Mouse (Mus musculus) mature B cell (primary cell): ENCODE measurements around the gene Mroh2a.
"Not testable (repeated sequence)": the region's sequence is repeated elsewhere in the genome, so short reads cannot be mapped to it uniquely, and the experiment has no call there.

Experiments used
- in situ Hi-C: fragments of 300-500 bp; cut with MboI; formaldehyde crosslinking; loops from 2 replicates; pipeline ENCODE4 v1.14.3; 2019

The Mroh2a gene

DNA sequence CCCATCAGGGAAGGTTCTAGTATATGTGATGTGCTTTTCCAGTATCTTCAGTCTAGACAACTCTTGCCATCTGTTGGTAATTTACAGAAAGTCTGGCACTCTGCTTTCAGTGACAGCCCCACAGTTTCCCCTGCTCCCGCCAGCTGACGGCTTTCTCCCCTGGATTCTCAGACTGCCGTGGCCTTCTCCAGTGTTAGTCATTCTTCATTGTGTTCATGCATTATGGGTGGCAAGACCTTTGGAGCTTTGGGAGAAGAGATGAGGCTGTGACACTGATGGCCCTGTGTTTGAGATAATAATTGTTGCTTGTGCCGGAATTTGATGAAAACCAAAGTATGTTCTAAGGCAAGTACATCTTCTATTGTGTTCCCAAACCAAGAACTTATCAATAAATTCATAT, 8.2 kb upstream of the Mroh2a start:
- in situ Hi-C loops = no loop called here

DNA sequence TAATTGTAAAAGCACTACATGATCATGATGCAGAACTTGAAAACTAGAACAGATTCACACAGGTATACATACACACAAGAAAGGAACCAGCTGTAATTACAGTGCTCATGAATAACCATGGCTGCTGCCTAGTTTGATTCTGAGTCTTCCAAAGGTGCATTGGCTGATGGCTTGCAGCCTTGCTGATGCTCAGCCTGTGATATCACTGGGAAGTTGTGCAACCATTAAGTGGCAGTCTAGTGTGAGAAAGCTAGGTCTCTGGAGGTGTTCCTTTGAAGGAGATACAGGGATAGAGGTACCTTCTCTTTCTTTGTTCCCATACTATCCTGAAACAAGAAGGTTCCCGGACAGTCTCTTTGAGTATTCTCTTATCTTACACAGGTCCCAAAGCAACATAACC, 7.7 kb upstream of the Mroh2a start:
- in situ Hi-C loops = no loop called here

DNA sequence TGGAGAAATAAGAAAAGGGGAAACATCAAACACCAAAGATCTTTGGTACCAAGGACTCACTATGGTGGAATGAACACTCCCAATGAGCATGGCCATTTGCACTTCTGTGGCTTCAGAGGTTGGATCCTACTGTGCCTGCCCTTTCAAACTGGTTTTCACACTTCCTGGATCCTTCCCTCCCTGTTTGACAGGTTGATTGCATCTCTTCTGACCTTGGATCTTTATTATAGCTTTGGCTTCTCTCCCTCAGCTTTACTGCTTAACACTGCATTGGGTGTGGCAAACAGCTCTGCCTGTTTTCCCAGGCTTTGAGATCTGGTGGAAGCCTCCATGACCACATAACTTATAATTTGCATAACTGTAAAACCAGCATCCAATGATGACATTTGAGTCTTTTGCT, 6.5 kb upstream of the Mroh2a start:
- in situ Hi-C loops = no loop called here

DNA sequence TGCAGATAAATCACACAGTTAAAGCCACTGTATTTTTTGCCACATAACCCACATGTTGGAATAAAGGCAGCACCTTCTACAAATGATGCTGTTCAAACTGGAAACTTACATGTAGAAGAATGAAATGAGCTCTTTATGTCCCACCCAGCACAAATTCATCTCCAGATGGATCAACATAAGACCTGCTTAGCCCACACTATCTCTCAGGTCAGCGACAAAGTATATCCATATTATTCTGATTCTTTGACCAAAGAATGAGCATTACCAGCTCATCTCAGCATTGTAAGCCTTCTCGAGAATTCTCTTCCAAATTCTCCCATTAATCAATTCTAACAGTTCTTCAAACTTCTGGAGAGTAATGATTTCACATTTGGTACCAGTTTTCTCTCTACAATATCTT, 4.6 kb upstream of the Mroh2a start:
- in situ Hi-C loops = no loop called here

DNA sequence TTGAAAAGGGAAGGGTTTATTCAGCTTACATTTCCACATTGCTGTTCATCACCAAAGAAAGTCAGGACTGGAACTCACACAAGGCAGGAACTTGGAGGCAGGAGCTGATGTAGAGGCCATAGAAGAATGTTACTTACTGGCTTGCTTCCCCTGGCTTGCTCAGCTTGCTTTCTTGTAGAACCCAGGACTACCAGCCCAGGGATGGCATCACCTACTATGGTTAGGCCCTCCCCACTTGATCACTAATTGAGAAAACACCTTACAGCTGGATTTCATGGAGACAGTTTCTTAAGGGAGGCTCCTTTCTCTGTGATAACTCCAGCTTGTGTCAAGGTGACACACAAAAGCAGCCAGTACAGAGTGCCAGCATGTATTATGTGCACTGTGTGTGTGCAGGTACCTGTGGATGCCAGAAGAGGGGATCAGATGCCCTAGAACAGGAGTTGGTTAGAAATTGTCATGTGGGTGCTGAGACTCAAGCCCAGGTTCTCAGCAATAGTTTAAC, 3.7 kb upstream of the Mroh2a start:
- in situ Hi-C loops = not testable (repeated sequence)

DNA sequence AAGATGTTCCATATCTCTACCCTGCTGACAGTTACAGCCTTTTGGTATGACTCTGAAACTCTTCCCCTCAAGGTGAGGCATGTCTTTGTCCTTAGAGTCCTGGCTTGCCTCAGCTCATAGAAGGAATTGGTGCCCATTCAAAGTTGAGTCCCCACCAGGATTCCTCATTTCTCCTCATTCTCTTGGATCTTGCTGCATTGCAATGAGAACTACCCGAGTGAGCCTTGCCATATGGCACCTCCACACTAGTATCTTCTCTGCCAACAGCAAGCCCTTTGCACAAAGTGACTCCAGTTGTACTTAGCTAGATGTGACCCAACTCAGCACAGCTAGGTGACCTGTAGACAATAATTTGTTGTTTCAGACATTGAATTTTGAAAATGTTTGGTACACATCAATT, 3.2 kb upstream of the Mroh2a start:
- in situ Hi-C loops = no loop called here

DNA sequence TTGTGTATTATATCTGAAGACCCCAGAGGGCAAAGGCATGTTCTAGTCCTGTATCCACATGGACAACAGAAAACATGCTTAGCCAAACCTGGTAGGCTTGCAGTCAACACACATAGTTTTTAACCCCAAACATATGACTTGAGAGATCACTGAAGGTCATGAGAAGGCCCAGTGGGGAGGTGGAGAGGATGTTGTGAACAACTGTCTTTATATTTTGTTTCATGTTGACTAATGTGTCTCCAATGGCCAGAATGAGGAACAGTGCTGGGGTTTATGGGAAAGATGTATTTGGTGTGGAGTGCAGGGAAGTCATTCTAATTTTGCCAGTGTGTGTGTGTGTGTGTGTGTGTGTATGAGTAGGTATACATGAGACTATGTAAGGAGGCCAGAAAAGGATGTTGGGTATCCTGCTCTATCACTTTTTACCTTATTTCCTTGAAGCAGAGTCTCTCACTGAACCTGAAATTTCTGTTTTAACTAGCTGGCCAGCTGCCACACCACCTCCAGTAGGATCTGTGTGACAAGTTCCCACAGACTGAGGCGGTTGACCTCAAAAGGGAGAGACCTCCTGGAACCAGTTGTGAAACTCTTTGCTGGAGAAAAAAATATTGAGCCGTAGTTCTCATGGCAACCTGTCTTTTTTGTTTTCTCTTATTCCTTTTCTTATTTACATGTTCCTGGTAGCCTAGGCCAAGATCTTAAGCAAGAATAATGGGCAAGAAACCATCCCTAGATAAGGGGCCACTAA, 2.6 kb upstream of the Mroh2a start:
- in situ Hi-C loops = no loop called here

DNA sequence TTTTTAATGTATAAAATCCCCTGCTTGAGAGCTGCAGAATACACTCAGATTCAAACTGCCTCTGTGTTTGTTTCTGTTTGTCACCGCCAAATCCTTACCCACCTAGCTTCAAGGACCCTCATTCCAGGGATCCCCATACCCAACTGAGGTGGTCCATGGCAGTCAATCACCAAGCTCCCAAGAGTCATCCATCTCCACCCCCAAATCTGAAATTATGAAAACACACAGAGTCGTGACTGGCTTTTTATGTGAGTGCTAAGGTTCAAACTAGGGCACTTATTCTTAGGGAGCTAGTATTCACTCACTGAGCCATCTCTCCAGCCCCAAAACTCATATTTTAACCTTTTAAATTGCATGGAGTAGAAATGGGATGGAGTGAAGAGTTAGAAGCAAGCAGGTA, 1.5 kb upstream of the Mroh2a start:
- in situ Hi-C loops = not testable (repeated sequence)

DNA sequence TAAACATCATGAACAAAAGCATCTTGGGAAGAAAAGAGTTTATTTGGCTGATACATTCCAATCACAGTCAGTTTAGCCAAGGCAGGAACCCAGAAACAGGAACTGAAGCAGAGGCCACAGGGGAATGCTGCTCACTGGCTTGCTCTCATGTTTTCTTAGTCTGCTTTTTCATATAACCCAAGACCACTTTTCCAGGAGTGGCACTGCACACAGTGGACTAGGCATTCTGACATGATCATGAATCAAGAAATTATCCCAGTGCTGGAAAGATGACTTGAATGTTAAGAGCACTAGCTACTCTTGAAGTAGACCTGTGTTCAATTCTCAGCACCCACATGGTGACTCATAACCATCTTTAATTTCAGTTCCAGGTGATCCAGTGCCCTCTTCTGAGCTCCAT, 1.0 kb upstream of the Mroh2a start:
- in situ Hi-C loops = no loop called here

DNA sequence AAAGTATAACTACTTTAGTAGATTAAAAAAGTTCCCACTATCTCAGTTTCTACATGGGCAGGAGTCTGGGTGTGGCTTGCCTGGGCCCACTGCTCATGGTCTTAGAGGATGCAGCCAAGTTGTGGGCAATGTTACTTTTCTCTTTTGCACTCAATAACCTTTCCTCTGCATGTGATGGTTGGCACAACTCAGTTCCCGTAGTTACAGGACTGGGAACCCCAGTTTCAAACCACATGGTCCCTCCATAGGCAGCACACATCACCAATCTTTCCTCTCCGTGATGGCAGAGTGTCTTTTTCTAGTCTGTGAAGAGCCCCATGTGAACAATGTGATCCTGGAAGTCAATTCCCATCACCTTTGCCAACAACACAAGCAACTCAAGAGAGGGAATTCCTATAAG, 696 bp downstream of the Mroh2a start:
- in situ Hi-C loops = no loop called here

DNA sequence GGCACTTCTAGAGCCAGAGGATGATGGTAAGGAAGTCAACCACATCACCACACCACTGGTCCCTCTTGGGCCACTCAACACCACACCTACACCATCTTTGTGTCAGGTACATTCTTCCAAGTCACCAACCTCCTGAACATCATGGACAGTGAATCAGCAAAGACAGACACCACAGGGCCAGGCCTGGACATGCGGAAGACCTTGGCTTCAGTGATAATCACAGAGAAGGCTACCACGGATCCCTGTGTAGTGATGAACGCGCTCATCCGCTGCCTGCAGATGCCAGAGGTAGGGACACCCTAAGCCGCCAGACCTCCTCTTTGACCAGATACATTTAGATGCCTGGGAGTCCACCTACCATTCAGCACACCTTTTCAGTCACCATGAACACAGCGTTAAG, 1.3 kb downstream of the Mroh2a start:
- in situ Hi-C loops = no loop called here

DNA sequence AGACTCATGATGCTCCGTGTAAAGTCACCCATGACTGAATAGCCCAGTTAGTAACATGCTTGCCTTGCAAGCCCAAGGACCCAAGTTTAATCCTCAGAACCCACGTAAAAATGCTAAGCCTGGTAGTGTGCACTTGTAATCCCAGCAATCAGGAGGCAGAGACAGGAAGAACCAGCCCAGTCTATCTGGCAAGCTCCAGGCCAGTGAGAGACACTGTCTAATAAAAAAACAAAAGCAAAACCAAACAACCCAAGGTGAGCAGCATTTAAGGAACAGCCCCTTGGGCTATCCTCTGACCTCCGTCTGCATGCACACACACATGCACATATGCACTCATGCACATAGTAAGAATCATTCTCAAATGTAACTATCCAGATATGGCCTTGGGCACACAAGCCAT, 2.8 kb downstream of the Mroh2a start:
- in situ Hi-C loops = no loop called here

DNA sequence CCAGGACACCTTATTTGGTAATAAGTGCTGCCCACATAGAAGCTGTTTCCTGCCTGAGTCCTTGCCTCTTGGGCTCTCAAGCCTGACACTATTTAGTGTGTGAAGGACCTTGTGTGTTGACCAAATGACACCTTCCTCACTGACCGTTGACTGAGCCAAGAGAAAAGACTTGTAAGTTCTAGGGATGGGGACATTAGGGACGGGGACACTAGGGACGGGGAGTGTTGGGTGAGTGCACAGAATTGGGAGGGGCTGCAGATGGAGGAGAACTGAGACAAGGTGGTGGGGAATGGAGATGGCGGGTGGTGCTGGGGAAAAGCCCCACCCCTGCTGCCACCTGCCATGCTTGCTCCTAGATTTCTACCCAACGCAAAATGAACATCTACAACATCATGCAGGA, 3.2 kb downstream of the Mroh2a start:
- in situ Hi-C loops = no loop called here

DNA sequence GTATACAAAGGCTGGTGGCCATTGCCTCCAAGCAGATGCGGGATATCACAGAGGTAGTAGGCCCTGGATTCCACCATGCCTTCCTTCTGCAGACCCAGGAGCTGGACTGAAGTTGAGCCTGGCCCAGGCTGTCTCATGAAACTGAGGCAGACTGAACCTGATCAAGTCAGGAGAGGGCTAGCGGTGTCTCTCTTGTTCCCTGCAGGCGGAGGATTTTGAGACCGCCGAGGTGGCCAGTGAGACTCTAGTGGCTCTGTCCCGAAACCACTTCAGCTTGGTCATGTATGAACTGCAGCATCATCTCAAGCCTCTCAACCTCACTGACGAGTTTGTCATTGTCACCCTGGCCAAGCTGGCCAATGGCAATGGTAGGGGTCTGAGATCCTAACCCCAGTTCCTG, 3.6 kb downstream of the Mroh2a start:
- in situ Hi-C loops = no loop called here

DNA sequence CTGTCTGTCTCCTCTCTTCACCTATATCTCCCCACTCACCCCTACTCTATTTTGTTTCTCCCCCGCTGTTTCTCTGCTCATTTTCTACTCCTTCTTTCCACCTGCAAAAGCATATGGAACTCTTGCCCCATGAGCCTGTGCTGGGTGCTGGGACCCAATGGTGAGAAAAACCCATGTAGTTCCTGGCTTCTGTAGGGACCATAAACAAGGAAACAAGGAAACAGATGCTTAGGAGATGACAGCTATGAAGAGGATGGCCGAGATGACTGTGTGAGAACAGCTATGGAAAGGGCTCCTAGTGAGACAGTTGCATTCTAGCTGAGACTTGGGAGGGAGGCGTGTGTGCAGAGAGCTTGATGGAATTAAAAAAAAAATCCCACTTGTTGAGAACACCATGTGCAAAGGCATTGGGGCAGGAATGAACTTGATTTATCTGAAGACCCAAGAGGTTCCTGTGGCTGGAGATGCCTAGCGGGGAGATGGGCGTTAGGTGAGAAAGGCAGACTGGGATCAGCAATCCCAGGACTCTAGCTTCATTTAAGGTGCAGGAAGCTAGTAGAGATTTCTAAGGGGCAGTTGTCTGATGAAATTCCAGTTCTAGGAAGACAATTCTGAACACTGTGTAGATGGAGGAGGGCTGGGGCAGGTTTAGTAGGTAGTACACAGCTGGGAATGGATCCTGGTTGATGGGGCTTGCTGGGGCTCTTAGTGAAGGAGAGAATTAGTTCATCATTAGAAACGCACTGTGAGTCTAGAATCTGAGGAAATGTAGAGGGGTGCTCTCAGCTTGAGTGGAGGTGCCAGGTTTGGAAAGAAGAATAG, 4.4 kb downstream of the Mroh2a start:
- in situ Hi-C loops = no loop called here

DNA sequence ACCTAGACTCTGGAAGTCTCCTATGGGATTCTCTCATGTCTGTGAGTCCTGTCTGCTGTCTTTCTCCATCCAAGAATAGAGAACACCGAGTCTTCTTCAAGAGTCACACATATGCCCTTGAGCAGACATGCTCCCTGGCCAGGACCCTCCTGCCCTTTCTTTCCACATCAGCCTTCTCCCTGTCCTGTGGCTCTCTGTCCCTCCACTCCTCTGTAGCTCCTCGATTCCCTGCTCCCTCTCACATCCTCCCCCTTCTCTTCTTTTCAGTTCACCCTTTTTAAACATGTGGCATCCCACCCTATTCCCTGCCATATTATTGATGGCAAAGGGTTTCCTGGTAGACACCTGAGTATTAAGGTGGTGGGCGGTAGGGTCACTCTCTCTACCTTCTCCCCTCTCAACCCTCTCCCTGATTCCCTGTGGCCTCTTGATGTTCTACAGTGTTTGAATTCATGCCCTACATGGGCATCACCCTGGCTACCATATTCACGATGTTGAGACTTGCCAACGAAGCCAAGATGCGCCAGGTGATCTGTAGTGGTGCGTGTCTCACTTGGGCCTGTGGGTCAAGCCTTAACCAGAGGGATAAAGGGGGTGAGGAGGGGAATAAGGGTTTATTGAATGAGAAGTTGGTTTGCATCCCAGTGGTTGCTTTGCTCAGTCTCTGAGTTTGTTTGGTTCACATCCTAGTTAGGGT, 5.2 kb downstream of the Mroh2a start:
- in situ Hi-C loops = no loop called here

DNA sequence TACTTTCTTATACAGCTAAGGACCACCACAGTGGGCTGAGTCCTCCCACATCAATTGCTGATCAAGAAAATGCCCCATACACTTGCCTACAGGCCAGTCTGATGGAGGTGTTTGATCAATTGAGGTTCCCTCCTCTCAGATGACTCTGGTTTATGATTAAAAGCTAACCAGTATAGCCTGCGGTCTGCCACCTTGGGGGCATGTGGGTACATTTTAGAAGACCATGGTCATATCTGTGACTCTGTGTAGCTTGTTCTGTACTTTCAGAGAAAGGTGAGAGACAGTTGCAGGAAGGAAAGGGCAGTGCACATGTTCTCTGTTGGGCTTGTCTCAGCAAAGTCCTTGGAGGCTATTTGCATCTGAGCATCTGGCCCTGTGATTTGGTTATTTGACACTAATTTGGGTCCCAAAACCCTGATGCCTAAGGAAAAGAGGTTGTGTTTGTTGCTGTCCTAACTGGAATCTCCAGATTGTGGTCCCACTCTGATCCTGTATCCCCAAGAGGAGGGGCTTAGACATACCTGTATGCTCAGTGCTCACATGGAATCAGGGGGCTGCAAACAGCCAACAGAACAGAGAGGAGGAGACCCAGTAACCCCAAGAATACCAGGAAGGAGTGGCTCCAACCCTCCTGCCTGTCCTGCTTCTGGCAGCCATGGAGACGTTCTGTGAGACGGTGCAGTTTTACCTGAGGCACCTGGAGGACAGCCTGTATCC, 6.0 kb downstream of the Mroh2a start:
- in situ Hi-C loops = no loop called here

DNA sequence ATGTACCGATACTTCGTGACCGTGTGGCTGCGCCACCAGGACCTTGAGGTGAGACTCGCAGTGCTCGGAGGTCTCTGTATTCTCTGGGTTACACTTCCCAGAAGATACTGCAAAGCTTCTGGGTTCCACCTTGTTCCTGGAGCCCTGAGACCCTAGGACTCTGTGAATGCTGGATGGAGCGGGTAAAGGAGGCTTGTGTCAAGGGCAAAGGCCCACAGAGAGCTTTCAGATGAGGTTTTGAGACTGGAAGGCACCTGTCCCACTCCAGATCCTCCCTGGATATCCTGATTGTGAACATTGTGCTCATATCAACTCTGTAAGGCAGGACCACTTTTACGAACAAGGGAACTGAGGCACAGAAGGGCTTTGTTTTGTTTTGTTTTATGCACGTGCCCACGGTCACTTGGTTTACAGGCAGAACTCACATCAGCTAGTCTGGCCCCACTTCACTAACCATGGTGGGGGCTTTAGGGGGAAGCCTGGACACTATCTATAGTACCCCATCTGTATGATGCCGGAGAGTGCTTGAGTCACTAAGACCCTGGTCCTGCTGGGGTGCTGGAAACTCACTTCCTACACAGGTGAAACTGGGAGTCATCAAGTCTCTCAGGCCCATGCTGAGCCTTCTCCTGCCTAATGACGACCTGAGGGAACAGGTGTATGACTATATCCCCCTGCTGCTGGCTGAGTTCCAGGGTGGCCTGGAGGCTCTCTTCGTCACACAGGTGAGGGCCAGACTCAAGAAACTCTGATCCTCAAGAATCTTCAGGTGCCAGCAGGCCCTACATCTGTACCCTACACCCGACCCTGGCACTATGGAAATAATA, 6.8 kb downstream of the Mroh2a start:
- in situ Hi-C loops = no loop called here

DNA sequence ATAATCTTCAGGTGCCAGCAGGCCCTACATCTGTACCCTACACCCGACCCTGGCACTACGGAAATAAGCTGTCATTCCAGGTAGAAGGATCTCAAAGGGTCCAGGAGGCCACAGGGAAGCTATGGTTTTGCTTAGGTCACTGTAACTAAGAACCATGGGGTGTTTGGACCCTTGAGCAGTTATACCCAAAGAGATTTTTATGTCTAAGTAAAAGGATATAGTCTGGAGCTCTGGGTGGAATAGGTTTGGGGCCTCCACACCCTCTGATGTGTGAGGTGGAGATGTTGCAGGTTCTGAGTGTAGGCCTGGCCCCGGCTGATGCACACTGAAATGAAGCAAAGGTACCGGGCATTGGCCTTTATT, 7.4 kb downstream of the Mroh2a start:
- in situ Hi-C loops = no loop called here

DNA sequence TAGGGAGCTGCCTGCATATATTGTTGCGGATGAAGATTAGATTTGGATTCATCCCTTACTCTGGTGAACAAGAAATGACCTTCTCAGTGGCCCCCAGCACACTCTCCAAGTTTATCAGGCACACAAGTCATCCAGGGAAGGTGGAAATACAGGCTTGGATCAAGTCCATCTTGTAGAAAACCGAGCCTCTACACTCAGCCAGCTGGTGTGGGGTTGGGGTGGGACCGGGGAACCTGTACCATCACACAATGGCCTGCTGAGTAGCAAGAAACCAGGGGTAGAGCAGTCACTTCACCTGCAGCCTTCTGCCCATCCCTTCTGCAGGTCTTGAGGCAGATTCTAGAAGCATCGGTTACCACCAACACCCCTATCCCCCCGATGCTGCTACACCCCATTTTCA, 7.9 kb downstream of the Mroh2a start:
- in situ Hi-C loops = no loop called here
